Mouse (Mus musculus): ENCODE measurements at regions not wholly inside any gene's neighbourhood (a gene's known extent, or its start where the extent isn't known, plus 50 kb on each side); places are given as distances from the start of the nearest gene placed in this dataset.
"Not testable (repeated sequence)": the region's sequence is repeated elsewhere in the genome, so short reads cannot be mapped to it uniquely, and the experiment has no call there.

GRCm38 (mm10) chr4:21464456-21464855, 221.3 kb downstream of the Prdm13 start:
- DNase-seq = no peak

GRCm38 (mm10) chr4:21441274-21441673, 244.5 kb downstream of the Prdm13 start:
- DNase-seq = no peak

DNA sequence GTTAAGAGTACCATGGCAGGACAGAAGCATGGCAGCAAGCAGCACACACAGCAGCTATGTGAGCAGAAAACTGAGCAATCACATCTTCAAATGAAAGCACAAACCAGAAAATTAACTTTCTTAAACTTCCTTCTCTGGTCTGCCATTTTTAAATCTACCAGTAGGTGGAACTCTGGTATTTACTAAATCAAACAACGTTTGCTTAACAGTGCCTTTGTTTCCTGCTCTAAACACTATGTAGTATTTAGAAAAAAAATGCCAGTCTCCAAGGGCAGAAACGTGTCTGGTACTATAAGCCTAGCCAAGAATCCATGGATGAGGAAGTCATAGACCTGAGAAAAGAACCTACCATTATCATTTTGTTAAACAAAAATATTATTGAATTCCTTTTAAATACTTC, 249.1 kb downstream of the Prdm13 start:
- no peak for DNase-seq

DNA sequence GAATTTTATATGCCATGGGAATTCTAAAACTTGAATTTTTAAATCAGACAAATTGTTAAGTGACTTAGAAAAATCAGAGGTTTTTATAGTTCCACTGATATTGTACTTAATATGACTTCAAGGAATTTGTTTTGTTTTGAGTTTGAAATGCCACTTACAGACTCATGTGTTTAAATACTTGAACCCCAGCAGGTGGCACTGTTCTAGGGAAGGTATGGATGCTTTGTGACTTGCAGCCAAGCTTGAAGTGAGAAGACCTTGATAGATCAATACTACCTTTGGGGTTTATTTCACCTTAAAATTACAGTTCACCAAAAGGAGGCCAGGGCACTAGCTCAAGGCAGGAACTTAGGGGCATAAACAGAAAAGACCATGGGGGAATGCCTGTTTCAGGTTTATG, 277.9 kb downstream of the Prdm13 start:
- no peak for DNase-seq

DNA sequence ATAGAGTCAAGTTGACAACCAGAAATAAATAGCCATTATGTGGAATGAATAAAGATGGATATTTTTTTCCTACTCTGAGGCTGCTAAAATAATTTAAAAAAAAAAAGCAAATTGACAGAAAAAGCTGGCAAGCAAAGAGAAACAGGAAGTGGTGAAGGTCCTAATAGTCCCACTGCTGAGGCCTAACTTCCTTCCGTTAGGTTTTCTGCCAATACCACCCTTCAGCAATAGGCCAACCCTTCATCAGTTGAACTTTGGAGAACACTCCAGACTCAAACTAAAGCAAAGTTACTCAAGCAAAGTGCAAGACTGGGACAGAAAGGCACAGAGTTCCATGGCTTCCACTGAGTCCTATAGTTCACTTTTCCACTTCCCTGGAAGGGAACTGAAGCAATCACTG, 316.4 kb downstream of the Prdm13 start:
- no peak for DNase-seq

DNA sequence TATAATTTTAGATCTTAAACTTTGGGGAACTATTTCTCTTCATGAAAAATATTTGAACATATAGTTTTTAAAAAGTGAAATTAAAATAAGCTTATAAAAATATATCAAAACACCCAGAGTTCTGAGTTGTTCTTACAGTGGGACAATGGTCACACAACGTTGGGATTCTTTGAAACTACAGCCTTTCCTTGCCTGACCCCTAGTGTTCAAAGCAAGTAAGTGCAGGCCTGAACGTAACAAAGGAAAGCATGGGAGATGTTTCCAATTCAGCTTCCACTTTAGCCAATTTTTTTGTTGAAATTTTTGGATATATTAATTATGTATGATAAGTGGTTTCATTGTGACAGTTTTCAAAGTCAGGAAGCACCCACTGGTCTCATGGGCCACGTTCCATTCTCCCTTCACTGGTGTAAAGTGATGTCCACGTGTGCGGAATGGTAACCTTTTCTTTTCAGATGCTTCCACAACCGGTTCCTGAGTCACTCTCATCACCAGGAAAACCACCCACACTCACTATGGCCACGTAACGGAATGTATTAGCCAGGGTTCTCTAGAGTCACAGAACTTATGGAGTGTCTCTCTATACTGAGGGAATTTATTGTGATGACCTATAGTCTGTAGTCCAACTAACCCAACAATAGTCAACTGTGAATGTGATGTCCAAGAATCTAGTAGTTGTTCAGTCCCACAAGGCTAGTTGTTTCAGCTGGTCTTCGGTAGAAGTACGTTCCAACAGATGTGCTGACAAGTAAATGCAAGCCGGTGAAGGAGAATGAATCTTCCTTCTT, 317.3 kb downstream of the Prdm13 start:
- DNase-seq = peak; percentile 11

- DNase-seq = no peak
Measured at GRCm38 (mm10) chr4:21321769-21322168, 364.0 kb downstream of the Prdm13 start.

GRCm38 (mm10) chr4:21309239-21309638, 376.5 kb downstream of the Prdm13 start:
- not testable (repeated sequence) for DNase-seq

- DNase-seq = no peak
Measured at GRCm38 (mm10) chr4:21307476-21308011, 378.2 kb downstream of the Prdm13 start.

DNA sequence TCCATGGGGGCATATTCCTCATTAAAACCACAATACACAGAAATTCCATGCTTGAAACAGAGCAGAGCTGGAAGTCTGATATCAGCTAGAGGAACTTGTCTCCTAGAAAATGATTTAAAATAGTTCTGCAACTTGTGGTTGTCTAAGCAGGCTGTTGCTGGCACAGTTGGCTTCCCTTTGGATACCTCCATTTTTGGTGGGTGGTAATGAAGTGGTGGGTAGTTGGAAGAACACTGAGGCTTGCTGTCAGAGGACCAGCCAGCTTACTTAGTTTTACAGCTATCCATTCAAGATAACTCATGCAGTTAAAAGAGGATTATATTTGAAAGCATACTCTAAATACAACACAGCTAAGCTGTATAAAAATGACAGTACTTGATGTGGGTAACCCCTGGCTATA, 385.6 kb downstream of the Prdm13 start:
- DNase-seq = no peak

DNA sequence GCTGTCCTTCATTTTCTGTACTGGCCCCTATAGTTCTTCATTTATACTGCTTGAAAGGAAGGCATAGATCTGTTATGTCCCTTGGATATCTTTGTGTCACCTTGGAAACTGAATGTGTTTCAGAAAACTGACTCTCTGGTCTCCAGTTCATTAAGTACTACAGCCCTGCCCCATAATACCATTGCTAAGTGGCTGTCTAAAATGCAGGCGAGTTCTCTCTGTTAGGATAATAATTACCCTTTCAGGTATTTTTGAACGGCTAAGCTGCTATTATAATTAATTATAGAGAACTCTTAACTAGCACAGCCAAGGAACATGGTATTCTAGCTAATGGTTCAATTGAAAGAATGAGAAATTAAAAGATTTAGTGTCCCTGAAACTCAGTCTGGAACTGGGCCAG, 418.5 kb downstream of the Prdm13 start:
- DNase-seq = no peak

- DNase-seq = no peak
Measured at GRCm38 (mm10) chr4:21266886-21267285, 418.9 kb downstream of the Prdm13 start.

DNA sequence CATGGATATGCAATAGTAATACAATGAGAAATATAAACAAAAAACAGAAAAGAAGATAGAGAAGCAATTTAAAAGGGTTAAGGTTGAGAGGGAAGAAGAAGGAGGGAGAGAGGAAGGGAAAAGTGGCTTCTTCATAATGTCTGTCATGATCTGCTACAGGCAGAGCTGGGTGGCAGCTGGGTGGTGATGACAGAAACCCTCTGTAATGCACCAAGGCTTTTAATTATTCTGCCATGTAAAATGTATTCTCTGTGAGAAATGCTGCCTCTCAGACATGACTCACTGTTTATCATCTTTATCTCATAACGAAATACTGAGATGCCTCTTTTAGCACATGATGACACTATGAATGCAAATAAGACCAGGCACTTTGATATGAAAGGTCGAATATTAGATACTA, 435.4 kb downstream of the Prdm13 start:
- no peak for DNase-seq

DNA sequence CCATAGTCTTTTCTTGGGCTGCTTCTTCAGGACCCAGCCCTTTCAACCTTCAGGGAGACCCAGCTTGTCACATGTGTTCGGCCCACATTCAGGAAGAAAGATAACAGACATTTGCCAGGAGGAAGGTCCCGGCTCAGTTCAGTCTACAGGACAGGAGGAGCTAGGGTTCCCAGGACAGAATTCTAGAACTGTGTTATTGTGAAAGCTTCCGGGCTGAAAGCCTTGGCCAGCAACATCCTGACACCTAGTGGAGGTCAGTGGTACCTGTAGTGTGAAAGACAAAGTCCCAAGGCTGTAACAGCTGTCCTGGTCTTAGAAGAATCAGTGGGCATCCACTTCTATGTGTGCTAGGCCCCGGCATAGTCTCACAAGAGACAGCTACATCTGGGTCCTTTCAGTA, 463.1 kb downstream of the Prdm13 start:
- no peak for DNase-seq

- no peak for DNase-seq
Measured at GRCm38 (mm10) chr4:21207617-21208016, 478.1 kb downstream of the Prdm13 start.

- DNase-seq = no peak
Measured at GRCm38 (mm10) chr4:21195620-21196019, 490.1 kb downstream of the Prdm13 start.

- no peak for DNase-seq
Measured at GRCm38 (mm10) chr4:21173789-21174188, 512.0 kb downstream of the Prdm13 start.

DNA sequence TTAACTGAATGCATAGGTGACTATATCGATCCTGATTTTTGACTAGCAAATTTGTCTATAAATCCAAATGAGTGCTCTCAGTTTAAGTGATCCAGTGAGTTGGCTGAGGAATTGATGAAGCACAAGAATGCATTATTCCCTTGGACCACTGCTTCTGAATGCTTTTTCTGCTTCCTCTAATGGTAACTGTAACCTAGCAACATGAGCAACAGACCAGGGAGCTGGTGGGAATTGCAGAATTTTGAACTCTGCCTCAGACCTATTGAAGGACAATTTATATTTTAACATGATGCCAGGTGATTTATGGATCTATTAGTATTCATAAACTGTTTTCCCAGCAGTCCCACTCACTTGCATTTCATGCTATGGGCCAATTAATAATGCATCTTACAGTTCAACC, 512.7 kb downstream of the Prdm13 start:
- no peak for DNase-seq

DNA sequence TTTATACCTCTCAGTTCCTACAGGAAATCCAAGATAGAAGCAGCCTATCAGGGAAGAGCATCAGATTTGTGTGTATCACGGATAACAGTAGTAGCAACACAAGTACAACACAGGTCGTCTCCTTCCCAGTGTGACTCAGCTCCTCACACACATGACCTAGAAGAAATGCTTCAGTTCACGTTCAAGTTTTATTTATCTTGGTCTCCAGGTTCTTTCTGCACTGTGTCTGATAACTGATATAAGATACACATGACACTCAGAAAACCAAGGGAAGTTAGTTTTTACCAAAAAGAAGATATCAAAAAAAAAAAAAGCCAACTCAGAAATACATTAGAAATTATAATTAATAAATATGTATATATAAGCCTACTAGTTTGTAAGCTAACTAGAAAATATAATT, 515.0 kb downstream of the Prdm13 start:
- no peak for DNase-seq

- DNase-seq = no peak
Measured at GRCm38 (mm10) chr4:21162124-21162523, 523.6 kb downstream of the Prdm13 start.

- DNase-seq = no peak
Measured at GRCm38 (mm10) chr4:21125892-21126291, 559.9 kb downstream of the Prdm13 start.

DNA sequence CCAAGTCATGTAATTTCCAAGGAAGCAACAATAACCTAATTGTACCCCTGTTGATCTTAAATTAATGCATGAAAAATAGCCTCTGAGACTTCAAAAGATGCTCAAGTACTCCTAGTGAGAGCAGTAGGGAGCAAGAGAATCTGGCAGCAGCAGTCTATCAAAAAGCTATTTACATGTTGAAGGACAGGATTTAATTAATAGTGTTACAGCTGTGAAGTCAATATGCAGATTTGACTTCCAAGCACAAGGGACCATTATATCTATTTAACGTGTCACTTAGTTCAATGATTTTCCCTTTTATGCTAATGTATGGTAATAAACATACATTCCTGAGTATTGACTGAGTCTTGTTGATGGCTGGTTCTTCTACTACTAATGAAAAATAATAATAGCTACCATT, 590.0 kb downstream of the Prdm13 start:
- DNase-seq = no peak

- DNase-seq = no peak
Measured at GRCm38 (mm10) chr4:21070198-21070785, 615.5 kb downstream of the Prdm13 start.

Measured in cerebellum, adult 9-10 months (tissue).